Mouse (Mus musculus) left cerebral cortex, adult 11 months (tissue): ENCODE data around the gene Psen1.
A peak's percentile ranks its signal among the peaks of the same experiment; 100 is the strongest.

ENCODE experiments used
- DNase-seq: peaks from one replicate; pipeline ENCODE4 v3.0.0; 2022; ENCODE audit warnings: low spot score

The Psen1 gene

DNA sequence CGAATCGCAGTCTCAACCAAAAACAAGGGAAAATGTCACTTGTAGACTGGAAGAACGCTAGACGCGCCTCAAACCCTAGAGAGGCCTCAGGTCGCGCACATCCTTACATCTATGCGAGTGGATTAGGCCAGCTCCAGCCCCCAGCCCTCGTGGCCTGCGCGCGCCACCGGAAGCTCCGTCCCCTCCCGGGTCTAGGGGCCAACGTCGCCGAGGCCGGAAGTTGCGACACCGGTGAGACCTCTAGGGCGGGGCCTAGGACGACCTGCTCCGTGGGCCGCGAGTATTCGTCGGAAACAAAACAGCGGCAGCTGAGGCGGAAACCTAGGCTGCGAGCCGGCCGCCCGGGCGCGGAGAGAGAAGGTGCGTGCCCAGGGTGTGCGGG lies at the start of gene Psen1:
TSS of gene Psen1 (plus strand) at position 219 of the 382 bp plus-strand sequence.
- peak; percentile 89 for DNase-seq

DNA sequence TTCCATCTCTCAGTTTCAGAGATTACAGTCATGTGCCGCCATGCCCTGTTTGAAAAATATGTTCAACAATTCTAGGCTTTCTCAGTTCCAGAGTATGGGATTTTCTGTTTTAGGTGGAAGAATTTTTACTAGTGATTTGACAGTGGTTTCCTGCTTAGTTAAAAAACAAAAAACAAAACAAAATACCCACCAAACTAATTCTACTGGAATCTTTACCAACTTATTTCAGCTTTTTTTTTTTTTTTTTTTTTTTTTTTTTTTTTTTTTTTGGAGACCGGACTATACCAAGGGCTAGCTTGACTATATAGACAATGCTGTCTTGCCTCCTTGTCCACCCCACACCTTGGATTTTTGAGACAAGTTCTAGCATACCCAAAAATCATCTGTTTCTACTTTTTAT lies 46.7 kb upstream of the Psen1 start:
- DNase-seq, result no peak

DNA sequence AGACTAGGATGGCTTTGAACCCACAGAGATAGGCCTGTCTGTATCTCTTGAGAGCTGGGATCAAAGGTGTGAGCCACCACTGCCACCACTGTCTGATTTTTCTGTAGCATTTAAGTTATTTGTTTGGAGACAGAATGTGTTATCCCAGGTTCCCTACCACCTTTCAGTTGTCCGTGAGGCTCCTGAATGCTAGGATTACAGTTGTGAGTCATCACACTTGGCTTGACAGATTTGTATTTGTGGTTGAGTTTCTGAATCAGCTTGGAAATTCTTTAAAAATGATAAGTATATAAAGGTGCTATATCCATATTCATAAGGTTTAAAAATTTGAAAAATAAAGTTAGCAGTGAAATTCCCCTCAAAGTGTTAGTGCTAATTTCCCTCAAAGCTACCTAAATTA lies 44.8 kb upstream of the Psen1 start:
- DNase-seq, result no peak

DNA sequence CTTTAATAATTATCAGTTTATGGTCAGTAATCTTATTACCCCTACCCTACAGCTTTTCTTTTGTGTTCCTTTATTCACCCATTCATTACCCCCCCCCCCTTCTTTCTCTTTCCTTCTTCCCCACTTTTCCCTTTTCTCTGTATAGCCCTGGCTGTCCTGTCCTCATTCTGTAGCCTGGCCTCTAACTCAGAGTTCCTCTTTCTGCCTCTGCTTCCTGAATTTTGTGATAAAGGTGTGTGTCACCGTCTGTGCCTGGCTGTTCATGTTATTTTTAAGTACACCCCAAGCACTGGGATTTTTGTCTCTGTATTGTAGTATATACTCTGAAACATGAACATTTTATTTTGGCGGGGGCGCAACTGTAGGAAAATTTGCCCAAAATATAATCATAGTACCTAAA lies 37.6 kb upstream of the Psen1 start:
- DNase-seq, result no peak

DNA sequence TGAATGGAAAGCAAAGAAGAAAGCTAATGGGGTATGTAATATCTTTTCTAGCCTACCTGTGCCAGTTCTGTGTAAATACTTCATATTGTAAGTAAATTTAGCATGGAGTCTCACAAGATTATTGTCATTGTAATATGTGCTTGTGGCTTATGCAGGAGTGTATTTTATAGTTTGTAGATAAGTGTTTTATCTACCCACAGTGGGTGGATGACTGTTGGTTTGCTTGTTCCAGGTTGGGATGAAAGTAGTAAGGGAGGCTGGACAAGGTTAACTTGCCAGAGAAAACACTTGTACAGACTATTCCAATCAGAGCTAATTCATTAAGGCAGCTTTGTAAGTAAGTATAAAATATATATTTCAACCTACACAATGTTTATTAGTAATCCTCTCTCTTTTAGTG lies 36.5 kb upstream of the Psen1 start:
- no peak for DNase-seq

DNA sequence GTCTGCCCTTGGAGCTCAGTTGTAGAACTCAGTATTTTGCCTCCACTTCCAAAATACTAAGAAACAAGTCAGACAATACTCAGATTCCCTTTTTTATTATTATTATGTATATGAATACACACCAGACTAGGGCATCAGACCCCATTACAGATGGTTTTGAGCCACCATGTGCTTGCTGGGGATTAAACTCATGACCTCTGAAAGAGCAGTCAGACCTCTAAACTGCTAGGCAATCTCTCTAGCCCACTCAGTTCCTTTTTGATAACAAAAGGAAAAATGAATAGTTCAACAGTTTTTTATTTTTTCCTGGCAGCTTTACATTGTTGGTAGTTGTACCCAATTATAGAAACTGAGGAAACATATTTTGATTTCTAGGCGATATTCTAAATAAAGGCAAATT lies 2.5 kb upstream of the Psen1 start:
- no peak for DNase-seq

DNA sequence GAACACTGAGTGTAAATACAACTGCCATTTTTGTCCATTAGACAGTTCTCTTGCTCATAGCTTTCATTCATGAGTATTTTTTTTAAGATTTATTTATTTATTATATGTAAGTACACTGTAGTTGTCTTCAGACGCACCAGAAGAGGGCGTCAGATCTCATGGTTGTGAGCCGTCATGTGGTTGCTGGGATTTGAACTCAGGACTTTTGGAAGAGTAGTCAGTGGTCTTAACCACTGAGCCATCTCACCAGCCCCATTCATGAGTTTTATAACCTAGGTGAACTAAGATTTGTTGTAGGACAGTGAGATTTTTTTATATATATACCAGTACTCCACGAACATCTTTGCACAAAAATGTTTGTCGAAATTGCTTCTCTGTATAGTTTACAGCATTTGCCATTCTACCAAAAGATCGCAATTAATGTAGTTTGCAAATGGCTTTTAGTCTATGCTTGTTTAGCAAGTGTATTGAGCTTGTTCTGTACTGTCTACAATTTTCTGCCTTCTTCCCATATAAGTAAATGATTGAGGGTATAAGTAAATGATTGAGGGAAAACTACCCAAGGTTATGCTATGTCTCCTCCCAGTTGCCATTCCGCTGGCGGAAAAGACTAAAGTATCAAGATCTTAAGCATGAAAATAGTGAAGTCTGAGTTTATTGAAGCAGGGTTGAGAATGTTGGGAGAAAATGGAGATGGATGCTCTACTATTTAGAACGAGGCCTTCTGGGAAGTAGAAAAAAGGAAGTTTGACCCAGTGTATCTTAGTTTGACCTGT lies 1.2 kb upstream of the Psen1 start:
- no peak for DNase-seq

DNA sequence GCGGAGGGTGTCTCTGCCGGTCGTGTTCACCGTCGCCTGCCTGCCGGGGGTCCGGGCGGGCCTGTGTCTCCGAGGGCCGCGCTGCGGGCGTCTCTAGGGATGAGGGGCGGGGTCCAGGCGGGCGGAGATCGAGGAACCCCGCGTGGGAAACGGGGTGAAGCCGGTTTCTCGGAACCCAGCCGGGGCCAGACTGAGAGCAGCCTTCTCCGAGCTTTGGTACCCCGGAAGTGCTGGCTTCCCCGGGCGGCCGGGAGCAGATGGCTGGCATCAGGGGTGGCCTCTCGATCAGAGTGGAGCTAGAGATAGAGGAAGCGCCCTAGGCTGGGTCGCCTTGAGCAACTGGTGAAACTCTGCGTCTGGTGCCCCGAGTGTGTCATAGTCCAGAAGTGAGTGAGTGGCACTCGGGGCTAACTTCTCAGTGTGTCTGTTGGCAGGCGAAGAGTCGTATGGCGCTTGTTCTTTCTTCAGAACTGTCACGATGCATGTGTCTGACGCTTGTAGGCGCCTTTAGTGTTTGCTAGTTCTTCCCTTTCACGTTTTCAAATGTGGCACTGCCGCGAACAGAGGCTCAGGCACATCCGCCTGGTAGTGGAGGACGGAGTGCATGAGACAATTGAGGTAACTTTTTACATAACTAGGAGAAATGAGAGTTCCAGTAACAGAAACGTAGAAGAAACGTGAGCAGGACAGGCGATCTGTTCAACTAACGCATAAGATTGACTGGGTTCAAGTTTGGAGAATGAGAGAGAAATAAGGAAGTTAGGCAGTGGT lies 549 bp downstream of the Psen1 start:
- no peak for DNase-seq

DNA sequence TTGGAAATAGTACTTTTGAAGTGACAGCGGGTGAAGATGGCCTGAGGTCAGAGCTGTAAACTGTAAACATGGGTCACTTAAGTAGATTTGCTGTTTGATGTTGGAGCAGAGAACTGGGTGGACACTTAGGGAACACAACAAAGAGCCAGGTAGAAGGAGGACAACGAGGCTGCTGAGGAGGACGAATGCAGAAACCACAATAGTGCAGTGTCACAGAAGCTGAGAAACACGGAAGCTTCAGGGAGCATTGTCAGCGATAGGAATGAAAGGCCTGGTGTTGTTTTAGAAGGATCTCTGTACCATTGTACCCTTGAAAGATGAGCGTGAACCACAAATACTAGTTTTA lies 1.1 kb downstream of the Psen1 start:
- no peak for DNase-seq

DNA sequence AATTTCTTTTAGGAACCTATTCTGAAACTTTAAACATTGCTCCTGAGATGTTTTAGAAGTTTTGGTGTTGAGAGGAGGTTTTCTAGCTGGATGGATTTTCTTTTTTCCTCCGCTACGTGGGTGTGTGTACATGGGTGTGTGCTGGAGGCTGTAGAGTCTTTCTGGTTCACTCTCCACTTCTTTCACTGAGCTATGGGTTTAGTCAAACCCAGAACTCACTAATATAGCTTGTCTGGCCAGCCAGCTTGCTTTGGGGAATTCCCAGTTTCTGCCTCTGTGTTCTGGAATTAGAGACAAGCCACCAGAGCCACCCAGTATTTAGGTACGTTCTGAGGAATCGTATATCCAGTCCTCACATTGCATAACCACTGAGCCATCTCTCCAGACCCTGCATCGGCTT lies 6.1 kb downstream of the Psen1 start:
- DNase-seq, result no peak

DNA sequence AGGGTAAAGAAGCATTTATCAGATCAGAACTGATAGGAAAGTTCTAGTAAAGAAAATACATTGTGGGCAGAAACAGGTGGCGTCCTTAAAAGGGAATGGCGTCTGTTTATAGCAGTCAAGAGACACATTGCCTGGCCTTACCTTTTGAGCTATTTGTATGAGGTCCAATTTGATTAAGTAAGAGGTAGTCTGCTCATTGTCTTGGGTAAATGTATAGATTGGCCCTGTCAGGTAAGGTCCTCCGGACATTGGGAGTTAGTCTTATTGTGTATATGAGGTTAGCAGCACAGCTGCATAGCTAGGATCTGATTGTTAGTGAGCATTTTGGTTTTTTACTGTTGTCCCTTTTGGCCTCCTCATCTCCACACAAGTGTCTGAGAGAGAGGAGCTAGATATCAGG lies 6.7 kb downstream of the Psen1 start:
- DNase-seq, result no peak

DNA sequence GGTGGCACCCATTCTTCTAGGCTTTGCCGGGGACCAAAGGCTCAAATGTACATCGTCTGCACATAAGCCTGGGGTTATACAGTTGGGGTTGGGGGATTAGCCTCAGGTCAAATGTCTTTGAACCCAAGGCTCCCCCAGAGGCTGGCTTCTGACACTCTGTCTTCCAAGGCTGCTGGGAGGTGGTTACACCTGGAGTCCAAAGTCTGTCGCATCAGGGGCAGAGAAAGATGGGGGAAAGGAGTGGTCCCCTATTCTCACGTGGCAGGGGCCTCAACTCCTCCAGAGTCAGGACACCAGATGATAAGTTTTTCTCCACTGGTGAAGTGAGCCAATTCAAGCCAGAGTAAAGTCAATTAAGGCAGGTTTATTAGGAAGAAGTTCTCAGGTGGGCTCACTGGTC lies 10.7 kb downstream of the Psen1 start:
- no peak for DNase-seq

DNA sequence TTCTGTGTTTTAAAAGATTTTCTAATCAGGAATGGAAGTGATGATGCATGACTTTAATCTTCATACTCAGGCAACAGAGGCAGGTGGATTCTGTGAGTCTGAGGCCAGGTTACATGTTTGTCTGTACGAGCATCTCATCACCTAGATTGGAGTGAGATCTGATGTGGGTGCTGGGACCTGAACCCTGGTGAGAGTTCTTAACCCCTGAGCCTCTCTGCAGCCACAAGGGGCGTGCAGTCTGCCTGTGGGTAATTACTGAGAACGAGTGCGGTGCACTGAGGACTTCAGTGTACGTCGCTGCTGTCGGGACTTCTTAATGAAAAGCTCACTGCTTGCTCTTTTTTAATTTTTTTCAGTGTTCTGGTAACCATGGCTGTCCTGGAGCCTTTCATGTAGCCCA lies 13.7 kb downstream of the Psen1 start:
- no peak for DNase-seq

DNA sequence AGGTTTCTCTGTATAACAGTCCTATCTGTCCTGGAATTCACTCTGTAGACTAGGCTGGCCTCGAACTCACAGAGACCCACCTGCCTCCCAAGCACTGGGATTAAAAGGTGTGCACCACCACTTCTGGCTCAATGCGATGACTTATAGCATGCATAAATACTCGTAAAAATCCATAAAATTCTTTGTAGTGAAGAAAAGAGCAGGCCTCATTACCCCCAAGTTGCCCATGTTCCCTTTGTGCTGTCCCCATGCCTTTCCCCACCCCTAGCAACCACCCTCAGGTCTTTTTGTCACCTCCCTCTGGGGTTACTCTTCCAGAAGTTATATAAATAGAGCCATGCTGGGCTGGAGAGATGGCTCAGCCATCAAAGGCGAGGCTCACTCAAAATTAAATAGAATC lies 14.8 kb downstream of the Psen1 start:
- no peak for DNase-seq

DNA sequence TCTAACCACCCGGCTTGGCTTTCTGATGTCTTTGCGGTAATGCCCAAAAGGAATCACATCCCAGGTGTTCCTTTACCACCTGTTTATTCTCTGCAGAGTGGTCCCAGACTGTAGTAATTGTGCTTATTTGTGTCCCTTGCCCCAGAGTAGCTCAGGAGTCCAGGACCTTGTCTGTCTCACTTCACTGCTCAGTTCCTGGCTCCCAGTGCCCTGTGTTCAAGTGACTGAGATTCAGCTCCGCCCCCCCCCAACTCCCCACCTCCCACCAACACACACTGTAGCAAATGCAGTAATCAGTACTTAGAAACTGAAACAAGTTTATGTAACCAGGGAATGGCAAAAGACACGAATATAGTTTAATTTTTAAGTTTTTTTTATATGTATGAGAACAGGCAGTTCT lies 19.0 kb downstream of the Psen1 start:
- DNase-seq, result no peak

DNA sequence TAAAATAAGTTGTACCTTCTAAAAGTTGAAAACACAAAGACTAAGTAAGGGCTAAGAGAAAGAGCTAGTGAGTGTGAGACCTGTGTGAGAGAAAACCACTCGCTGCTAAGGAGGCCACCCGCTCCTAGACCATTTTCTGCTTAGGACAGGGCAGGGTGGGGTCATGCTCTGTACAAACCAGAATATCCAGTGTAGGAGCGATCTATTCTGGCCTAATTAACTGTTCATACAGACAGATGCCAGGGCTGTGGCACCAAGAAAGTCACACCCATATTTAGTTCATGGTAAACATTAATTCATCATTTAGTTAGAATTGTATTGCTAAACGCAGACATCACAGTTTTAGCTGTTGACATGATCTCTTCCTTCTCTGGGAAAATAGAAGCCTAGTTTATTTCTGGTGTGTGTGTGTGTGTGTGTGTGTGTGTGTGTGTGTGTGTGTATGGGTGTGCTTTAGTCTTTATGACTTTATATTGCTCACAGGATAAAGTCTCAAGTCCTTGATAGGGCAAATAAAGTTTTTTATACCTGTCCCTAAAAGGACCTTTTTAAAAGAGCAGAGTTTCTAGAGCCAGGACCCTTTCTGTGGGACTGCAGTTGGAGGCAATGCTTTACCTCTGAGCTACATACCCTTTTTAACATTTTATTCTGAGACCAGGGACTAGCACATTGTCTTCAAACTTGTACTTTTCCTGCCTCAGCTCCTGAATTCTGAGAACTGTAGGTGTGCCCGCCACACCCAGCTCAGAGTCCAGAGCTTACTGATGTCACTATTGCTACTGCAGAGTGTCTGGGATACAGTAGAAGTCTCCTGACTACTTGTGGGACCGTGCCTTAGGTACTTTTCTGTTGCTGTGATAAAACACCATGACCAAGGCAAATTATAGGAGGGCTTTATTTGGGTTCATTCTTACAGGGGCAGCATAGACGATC lies 20.5 kb downstream of the Psen1 start:
- DNase-seq, result no peak

DNA sequence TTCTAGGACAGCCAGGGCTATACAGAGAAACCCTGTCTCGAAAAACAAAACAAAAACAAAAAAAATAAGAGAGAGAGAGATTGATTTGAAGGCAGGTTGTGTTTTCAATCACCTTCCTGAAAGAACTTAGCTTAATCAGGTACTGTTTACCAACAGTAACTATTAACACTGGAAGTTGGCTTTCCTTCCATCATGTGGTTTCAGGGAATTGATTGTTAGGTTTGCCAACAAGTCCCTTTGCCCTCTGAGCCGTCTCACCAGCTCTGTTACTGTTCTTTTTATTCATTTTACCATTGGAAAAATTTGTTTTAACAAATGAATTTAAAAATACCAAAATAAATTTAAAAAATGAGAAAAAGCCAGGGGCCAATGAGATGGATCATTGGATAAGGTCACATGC lies 22.0 kb downstream of the Psen1 start:
- no peak for DNase-seq

DNA sequence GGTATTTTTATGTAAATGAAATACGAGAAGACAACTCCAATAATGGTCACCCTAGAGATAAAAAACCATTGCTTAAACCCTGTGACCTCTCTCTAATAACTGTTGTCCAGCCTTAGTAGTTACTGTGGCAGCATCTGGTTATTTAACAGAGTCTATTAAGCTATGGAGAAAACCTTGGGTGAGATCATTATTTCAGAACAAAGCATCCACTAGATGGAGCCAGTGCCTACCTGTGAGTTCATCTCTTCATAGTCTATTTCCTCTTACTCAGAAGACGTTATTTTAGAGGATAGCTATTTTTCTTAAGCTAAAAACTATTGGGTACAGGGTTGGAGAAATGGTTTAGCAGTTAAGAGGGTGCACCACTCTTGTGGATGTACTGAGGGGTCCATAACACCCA lies 25.8 kb downstream of the Psen1 start:
- peak; percentile 70 for DNase-seq

DNA sequence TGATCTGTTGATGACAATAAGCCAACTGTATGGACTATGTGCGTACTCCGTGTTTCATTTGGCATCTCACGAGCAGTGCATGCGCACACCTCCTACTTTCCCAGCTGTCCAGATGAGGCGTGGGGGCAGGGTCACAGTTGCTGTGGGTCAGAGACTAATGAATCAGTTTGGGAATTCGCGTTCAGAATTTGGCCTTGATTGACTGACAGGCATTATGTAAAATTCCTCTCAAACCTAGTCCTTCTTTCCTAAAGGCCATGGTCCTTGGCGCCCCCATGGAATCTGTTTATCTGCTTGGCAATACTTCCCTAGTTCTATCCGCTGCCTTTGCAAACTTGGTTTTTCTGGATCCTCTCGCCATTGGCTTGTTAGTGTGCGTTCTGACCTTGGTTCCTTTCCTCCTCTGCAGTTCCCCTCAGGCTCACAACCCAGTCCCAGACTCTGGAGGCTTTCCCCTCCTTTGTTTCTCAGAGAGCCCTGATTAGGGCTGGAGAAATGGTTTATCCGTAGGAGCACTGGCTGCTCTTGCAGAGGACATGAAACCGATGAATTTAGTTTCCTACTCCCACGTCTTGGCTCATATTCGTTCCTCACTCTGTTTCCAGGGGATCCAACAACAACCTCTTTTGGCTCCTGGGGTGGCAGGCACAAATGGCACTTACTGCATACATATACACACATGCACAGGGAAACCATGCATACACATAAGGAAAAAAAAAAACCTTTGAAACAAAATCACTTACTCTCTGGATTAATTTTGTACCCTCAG lies 28.6 kb downstream of the Psen1 start:
- no peak for DNase-seq

DNA sequence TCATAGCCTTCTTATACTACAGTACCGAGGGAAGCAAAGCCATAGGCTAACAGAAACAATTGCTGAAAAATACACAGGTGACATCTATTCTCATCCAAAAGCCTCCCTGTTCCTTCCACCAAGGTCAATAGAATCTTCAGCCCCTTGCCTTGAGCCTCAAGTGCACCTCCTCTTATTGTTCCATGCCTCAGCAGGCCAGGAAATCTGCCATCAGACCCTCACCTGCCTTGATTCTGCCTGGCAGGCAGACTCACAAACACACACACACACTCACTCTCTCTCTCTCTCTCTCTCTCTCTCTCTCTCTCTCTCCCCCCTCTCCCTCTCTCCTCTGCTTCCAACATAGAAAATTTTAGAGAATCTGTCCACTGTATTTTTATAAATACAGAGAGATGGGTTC lies 31.5 kb downstream of the Psen1 start:
- no peak for DNase-seq

DNA sequence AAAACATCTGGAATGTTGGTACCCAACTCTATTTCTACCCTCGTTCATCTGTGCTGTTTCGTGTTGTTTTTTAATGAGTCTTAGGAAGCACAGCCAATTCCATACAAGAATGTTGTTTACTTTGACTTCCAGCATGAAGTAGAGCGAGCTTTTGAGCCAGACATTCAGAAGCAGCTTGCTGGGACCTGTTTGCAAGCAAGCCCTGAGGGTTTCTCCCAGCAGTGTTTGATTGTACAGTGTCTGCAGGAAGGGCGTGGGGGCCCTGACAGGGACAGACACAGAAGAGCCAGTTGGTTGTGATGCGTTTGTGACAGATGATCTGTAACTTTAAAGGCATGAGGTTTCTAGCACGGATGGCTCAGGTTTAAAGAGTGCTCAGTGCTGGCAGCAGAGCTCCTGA lies 33.3 kb downstream of the Psen1 start:
- no peak for DNase-seq

DNA sequence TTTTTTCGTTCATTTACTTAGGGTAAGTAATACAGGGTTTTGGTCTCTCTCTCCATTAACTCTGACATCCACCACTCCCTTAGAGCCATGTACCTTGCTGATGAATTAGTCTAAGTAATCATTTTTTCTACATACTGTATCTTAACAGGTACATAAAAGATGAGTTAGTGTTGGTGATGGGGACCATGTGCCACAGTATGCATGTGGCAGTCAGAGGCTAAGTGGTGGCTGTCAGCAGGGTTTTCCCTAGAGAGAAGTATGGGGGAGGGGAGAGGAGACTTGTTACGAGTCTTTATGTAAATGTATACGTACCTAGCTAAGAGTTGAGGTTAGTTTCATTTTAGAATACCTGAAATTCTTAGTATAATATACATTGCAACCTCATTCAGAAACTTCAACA lies 35.1 kb downstream of the Psen1 start:
- no peak for DNase-seq
